Mouse (Mus musculus): ENCODE data around the gene Tbc1d8. TPM values are rescaled to one million over a fixed set of nuclear protein-coding genes. Genes with fewer than 3 reads are reported as not detected.

Gene Tbc1d8
- polyA plus RNA-seq, 1 experiment from 2014 or later = 10.9 TPM

- H3K4me1 ChIP-seq (replicated peaks) = peaks cover 13% of the 10 kb centered on the region
Measured at GRCm38 (mm10) chr1:39477064-39477463, 1.5 kb downstream of the Tbc1d8 start.

DNA sequence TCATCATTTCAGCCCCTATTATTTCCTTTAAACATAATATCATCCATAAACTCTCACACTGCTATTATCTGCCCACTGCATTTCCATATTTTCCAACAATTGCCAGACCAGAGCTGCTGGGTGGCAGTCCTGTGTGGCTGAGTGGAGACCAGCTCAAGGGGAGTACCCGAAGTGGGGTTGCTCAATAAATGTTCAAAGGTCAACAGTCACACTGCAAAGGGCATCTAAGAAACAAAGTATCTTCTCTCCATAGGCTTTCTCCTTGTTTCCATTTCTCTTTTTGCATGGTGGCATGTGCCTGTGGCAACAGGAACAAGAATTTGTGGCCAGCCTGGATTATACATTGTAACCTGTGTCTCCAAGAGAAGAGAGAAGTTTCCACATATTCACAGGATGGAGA is 2.2 kb downstream of the Tbc1d8 start:
- WGBS = 80% methylated on average over 1 of the region's 1 CpGs
- ATAC-seq (ENCODE audit: insufficient number of reproducible peaks, insufficient read depth, low FRiP score, low TSS enrichment, low read depth) = no peak

More at GRCm38 (mm10) chr1:39477064-39477463, 1.5 kb downstream of the Tbc1d8 start:
- Histone ChIP-seq H3K27ac (no peak overlapping the region), H3K9me3 (no peaks in the 10 kb centered on the region), H3K27me3 (peaks cover 21% of the 10 kb centered on the region), H3K36me3 (no peaks in the 10 kb centered on the region), H3K9ac (replicated peaks) (no peak overlapping the region), H3K4me2 (peak overlapping the region; percentile 94), H3K4me3 (replicated peaks) (no peak overlapping the region)
- WGBS = 73% methylated on average over 5 of the region's 5 CpGs
- ATAC-seq (ENCODE audit: insufficient number of reproducible peaks, insufficient read depth, low FRiP score, low TSS enrichment, low read depth) = no peak

DNA sequence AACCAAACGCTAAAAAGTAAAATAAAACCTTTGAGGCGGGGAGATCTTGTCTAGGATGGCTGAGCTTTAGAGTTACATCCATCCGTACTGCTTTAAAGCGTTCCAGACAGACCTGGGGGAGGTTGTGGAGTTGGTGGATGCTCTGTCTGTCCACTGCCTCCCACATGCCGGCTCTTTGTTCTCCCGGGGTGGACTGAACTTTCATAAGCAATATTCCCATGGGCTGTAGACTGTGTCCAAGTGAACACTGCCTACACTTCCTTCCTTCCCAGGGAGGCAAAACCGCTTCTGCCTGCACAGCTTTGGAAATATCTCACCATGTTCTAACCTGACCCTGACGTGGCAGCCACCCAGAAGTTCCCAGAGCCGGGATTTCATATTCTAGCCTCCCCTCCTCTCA is 4.0 kb downstream of the Tbc1d8 start:
- Histone ChIP-seq H3K27me3 (peaks cover 21% of the 10 kb centered on the region), H3K9ac (replicated peaks) (no peak overlapping the region), H3K36me3 (no peaks in the 10 kb centered on the region), H3K27ac (no peak overlapping the region), H3K4me1 (replicated peaks) (peaks cover 13% of the 10 kb centered on the region), H3K4me2 (no peak overlapping the region), H3K9me3 (peaks cover 3% of the 10 kb centered on the region; the same call in 1 of the 2 replicates), H3K4me3 (replicated peaks) (no peak overlapping the region)
- ATAC-seq (ENCODE audit: insufficient number of reproducible peaks, insufficient read depth, low FRiP score, low TSS enrichment, low read depth) = no peak
- WGBS = 82% methylated on average over 9 of the region's 9 CpGs

More for the DNA sequence above, 2.2 kb downstream of the Tbc1d8 start:
- Histone ChIP-seq H3K27me3 (peaks cover 21% of the 10 kb centered on the region), H3K9me3 (no peaks in the 10 kb centered on the region), H3K27ac (no peak overlapping the region), H3K36me3 (no peaks in the 10 kb centered on the region), H3K4me1 (replicated peaks) (peaks cover 13% of the 10 kb centered on the region), H3K4me3 (replicated peaks) (no peak overlapping the region), H3K9ac (replicated peaks) (no peak overlapping the region), H3K4me2 (no peak overlapping the region)

GRCm38 (mm10) chr1:39471298-39471902 is 7.2 kb downstream of the Tbc1d8 start:
- ATAC-seq (ENCODE audit: insufficient number of reproducible peaks, insufficient read depth, low FRiP score, low TSS enrichment, low read depth) = no peak
- Histone ChIP-seq H3K4me2 (no peak overlapping the region), H3K4me1 (replicated peaks) (no peaks in the 10 kb centered on the region), H3K27me3 (peaks cover 2% of the 10 kb centered on the region; the same call in 1 of the 2 replicates), H3K36me3 (no peaks in the 10 kb centered on the region), H3K9me3 (peaks cover 3% of the 10 kb centered on the region; the same call in 1 of the 2 replicates), H3K4me3 (replicated peaks) (no peak overlapping the region), H3K9ac (replicated peaks) (no peak overlapping the region), H3K27ac (no peak overlapping the region)
- 79% methylated on average over 9 of the region's 9 CpGs for WGBS

GRCm38 (mm10) chr1:39468982-39469381 is 9.6 kb downstream of the Tbc1d8 start:
- Histone ChIP-seq H3K4me1 (replicated peaks) (peaks cover 9% of the 10 kb centered on the region), H3K9me3 (peaks cover 3% of the 10 kb centered on the region; the same call in 1 of the 2 replicates), H3K4me3 (replicated peaks) (no peak overlapping the region), H3K27ac (no peak overlapping the region), H3K36me3 (no peaks in the 10 kb centered on the region), H3K4me2 (no peak overlapping the region), H3K9ac (replicated peaks) (no peak overlapping the region), H3K27me3 (no peaks in the 10 kb centered on the region)
- 90% methylated on average over 7 of the region's 7 CpGs for WGBS
- ATAC-seq (ENCODE audit: insufficient number of reproducible peaks, insufficient read depth, low FRiP score, low TSS enrichment, low read depth) = no peak

DNA sequence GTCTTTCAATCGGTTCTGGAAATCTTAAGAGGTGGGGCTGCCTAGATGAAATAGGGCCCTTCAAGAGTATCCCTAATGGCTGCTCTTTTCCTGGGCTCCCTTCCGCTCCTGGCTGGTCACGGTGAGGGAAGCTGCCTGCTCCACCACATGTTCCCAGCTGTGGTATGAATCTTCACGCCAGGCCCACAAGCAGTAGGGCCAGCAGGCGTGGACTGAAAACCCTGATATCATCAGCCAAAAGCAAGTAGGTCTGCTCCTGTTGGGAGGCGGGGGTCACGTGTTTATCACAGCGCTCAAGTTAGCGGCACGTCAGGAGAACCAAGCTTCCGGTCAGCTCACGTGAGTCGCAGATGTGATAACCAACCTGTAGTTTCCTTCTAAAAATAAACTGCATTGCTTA is 12.0 kb downstream of the Tbc1d8 start:
- no peak overlapping the region for H3K27ac ChIP-seq
- no peak for ATAC-seq (ENCODE audit: insufficient number of reproducible peaks, insufficient read depth, low FRiP score, low TSS enrichment, low read depth)
- H3K4me3 ChIP-seq (replicated peaks) = no peak overlapping the region
- no peak overlapping the region for H3K9ac ChIP-seq (replicated peaks)
- no peaks in the 10 kb centered on the region for H3K36me3 ChIP-seq
- H3K4me2 ChIP-seq = no peak overlapping the region
- H3K27me3 ChIP-seq = no peaks in the 10 kb centered on the region
- 90% methylated on average over 13 of the region's 13 CpGs for WGBS
- H3K9me3 ChIP-seq = peaks cover 3% of the 10 kb centered on the region; the same call in 1 of the 2 replicates
- peaks cover 14% of the 10 kb centered on the region for H3K4me1 ChIP-seq (replicated peaks)

GRCm38 (mm10) chr1:39464760-39465159 is 13.8 kb downstream of the Tbc1d8 start:
- Histone ChIP-seq H3K9me3 (no peaks in the 10 kb centered on the region), H3K4me3 (replicated peaks) (no peak overlapping the region), H3K36me3 (no peaks in the 10 kb centered on the region), H3K4me1 (replicated peaks) (peaks cover 14% of the 10 kb centered on the region), H3K4me2 (no peak overlapping the region), H3K27ac (peak overlapping the region; percentile 50; the same call in 1 of the 2 replicates), H3K9ac (replicated peaks) (no peak overlapping the region), H3K27me3 (no peaks in the 10 kb centered on the region)
- ATAC-seq (ENCODE audit: insufficient number of reproducible peaks, insufficient read depth, low FRiP score, low TSS enrichment, low read depth) = no peak
- WGBS = 89% methylated on average over 3 of the region's 3 CpGs

DNA sequence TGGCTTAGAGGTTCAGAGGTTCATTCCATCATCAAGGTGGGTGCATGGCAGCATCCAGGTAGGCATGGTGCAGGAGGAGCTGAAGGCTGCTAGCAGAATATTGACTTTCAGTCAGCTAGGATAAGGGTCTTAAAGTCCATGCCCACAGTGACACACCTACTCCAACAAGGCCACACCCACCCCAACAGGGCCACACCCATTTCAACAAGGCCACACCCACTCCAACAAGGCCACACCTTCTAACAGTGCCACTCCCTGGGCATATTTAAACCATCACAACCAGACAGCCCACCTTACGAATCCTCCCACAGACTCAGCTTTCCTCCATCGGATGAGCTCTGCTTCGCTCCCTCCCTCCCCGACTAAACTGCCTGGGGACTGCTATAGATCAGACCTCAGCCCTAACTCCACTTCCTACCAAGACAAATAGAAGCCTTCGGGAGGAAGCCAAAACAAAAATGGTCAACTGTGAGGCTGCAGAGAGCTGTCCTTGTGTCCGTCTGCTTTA is 15.6 kb downstream of the Tbc1d8 start:
- Histone ChIP-seq H3K27ac (no peak overlapping the region), H3K9me3 (no peaks in the 10 kb centered on the region), H3K4me2 (no peak overlapping the region), H3K4me3 (replicated peaks) (no peak overlapping the region), H3K36me3 (no peaks in the 10 kb centered on the region), H3K9ac (replicated peaks) (no peak overlapping the region), H3K4me1 (replicated peaks) (peaks cover 14% of the 10 kb centered on the region), H3K27me3 (no peaks in the 10 kb centered on the region)
- WGBS = 89% methylated on average over 6 of the region's 6 CpGs
- ATAC-seq (ENCODE audit: insufficient number of reproducible peaks, insufficient read depth, low FRiP score, low TSS enrichment, low read depth) = no peak

GRCm38 (mm10) chr1:39462036-39462435 is 16.5 kb downstream of the Tbc1d8 start:
- WGBS = 87% methylated on average over 13 of the region's 13 CpGs
- Histone ChIP-seq H3K9me3 (no peaks in the 10 kb centered on the region), H3K4me2 (no peak overlapping the region), H3K9ac (replicated peaks) (no peak overlapping the region), H3K4me3 (replicated peaks) (no peak overlapping the region), H3K27ac (no peak overlapping the region), H3K4me1 (replicated peaks) (peaks cover 14% of the 10 kb centered on the region), H3K27me3 (no peaks in the 10 kb centered on the region), H3K36me3 (no peaks in the 10 kb centered on the region)
- ATAC-seq (ENCODE audit: insufficient number of reproducible peaks, insufficient read depth, low FRiP score, low TSS enrichment, low read depth) = no peak

DNA sequence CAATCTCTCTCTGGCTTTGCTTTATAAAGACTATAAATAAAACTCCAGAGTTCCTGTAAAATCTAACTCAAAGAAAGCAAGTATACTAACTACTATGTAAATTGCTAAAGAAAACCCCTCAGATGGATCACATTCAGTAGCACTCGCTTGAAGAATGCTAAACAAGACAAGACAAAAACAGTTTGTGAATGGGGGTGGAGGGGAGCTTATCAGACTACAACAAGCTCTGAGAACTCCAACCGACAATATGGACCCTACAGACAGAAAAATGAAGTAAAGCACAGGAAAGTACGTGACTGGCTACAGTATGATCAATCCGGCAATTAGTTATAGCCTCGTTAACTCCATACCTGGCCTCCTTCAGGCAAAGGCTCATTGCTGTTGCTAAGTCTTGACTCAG is 18.1 kb downstream of the Tbc1d8 start:
- H3K27ac ChIP-seq = no peak overlapping the region
- H3K9me3 ChIP-seq = no peaks in the 10 kb centered on the region
- ATAC-seq (ENCODE audit: insufficient number of reproducible peaks, insufficient read depth, low FRiP score, low TSS enrichment, low read depth) = no peak
- H3K4me1 ChIP-seq (replicated peaks) = peaks cover 14% of the 10 kb centered on the region
- H3K4me3 ChIP-seq (replicated peaks) = no peak overlapping the region
- no peaks in the 10 kb centered on the region for H3K36me3 ChIP-seq
- no peaks in the 10 kb centered on the region for H3K27me3 ChIP-seq
- H3K4me2 ChIP-seq = no peak overlapping the region
- no peak overlapping the region for H3K9ac ChIP-seq (replicated peaks)
- 70% methylated on average over 5 of the region's 5 CpGs for WGBS

DNA sequence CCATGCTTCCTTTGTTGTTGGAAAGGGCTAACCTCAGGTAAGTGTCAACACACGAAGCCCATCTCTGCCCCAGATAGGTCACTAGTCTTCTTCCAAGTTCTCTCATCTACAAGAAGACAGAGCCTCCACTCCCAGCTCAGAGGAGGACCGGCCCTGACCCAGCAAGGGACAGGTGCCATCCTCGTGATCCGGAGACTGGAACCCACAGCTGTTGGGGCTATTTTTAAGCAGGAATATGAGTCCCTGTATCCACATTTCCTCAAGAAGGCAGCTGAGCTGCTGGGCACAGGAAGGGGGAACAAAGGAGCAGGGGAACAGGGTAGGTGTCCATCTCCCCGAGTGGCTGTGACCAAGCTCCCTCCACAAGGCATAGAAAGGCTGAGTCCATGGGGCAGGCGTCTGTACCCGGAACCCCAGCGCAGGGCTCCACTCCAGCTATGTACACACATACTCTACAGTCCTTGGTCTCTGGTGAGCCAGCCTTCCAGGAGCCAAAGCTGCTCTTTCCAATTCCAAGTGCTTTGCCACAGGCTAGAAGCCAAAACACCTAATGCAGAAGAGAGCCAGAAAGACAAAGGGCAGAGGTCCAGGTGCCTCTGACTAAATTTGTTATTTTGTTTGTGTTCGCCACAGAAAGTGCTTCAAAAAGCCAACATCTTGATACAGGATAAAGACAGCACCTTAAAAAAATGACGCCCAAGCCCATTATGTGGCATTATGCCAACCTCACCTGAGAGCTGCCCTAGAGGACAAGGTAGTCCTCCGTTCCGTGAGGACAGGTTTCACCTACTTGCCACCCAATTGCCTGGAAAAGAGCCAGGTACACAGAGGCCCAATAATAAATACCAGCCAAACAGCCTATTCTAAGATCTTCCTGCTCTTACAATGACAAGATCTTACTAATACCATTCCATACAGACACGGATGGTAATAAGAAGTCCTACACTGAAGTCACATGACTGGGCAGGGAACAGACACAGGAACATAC is 20.4 kb downstream of the Tbc1d8 start:
- Histone ChIP-seq H3K27me3 (no peaks in the 10 kb centered on the region), H3K9ac (replicated peaks) (no peak overlapping the region), H3K4me1 (replicated peaks) (peaks cover 11% of the 10 kb centered on the region; the same call in 1 of the 2 replicates), H3K4me2 (no peak overlapping the region), H3K9me3 (no peaks in the 10 kb centered on the region), H3K27ac (no peak overlapping the region), H3K4me3 (replicated peaks) (no peak overlapping the region), H3K36me3 (no peaks in the 10 kb centered on the region)
- 89% methylated on average over 13 of the region's 13 CpGs for WGBS
- ATAC-seq (ENCODE audit: insufficient number of reproducible peaks, insufficient read depth, low FRiP score, low TSS enrichment, low read depth) = no peak
